ENCODE assay signal across 8 mouse cellular contexts in the genomic region with DNA sequence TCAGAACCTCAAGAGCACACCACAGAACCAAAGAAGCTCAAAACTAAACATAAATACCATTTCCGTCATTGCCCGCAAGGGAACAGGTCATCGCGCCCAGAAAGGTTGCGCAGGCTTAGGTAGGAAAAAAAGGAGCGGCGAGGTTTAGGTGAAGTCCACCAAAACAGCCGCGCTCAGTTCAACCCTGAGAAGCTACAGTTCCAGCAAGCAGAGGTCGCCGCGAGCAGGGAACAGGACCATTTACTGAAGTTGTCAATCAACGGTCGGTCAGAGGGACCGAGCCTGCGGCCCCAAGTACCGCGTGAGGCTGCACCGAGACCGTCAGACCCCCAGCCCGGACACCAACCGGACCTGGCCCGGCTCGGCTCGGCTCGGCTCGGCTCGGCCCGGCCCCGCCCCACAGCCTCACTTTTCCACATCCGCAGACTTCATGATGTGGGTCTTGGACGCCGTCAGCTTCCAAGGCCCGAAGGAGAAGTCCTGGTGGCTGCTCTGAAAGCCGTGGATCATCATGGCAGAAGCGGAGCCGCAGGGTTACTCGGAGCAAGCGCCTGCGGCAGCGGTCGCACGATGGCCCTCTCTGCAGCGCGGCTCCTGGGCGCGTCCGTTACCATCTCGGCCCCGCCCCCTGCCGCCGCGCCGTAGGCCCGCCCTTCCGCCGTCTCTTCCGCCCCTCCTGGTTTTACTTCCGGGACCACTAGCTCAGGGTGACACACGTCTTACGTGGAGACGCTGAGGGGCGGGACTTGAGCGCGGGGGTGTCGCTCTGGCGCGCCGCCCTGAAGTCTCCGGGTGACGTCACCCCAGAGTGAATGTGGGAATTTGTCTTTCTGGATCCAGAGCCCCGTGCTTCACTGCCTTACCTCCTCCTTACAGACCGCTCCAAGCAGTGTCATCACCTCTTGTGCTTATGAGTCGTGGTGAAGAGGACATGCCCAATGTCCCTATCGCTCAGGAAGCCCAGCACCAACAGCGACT. TPM values are rescaled to one million over a fixed set of nuclear protein-coding genes. Genes with fewer than 3 reads are reported as not detected.
DNase-seq lines count a peak whose midpoint lies in the region; ATAC-seq and TF ChIP-seq lines count a peak whose summit lies in the region.

Tiprl (minus strand) TSS at position 676 of the 978 bp plus-strand sequence.

- peaks cover 0 to 2% of the 10 kb centered on the region in 2 experiments for H3K36me3 ChIP-seq in CH12.LX (replicated peaks in 1 of 2; ENCODE audit: control insufficient read depth in 1 of 2, insufficient read depth in 1 of 2, low read length in 1 of 2)
- H3K36me3 ChIP-seq in forebrain, embryonic 11.5 days (ENCODE audit: control insufficient read depth, insufficient read depth, low read length), result no peaks in the 10 kb centered on the region
- no peaks in the 10 kb centered on the region for H3K36me3 ChIP-seq in heart, embryonic 16.5 days (ENCODE audit: control insufficient read depth, insufficient read depth)
- no peaks in the 10 kb centered on the region for H3K36me3 ChIP-seq in liver, embryonic 15.5 days (replicated peaks)
- H3K36me3 ChIP-seq in neural tube, embryonic 12.5 days, result no peaks in the 10 kb centered on the region

- peak within 1 kb of the TSS; percentile 42 for H3K27ac ChIP-seq in CH12.LX (ENCODE audit: insufficient read depth, low read depth)
- H3K27ac ChIP-seq in forebrain, embryonic 11.5 days (ENCODE audit: low read depth, low read length), result peak within 1 kb of the TSS; percentile 81
- peak within 1 kb of the TSS; percentile 99 for H3K27ac ChIP-seq in heart, embryonic 16.5 days (ENCODE audit: low read length)
- H3K27ac ChIP-seq in liver, embryonic 15.5 days (replicated peaks), result peak within 1 kb of the TSS; percentile 88
- peak within 1 kb of the TSS; percentile 84 for H3K27ac ChIP-seq in neural tube, embryonic 12.5 days

- peak; percentile 97 for DNase-seq in CH12.LX (ENCODE audit: extremely low read depth)
- peak; percentile 95 for DNase-seq in c-Kit-positive CD71-positive TER-119-negative erythroid progenitor cells, embryonic 14.5 days (ENCODE audit: low read depth)
- DNase-seq in forebrain, embryonic 11.5 days (ENCODE audit: low spot score), result peak; percentile 96
- DNase-seq in kidney, postnatal 36 days, result peak; percentile 97
- DNase-seq in telencephalon, adult 2 months (ENCODE audit: low read depth, low spot score), result peak; percentile 95

- H3K9ac ChIP-seq in CH12.LX (ENCODE audit: insufficient read depth, low read depth), result peak within 1 kb of the TSS; percentile 82
- H3K9ac ChIP-seq in forebrain, embryonic 11.5 days (ENCODE audit: low read length), result peak within 1 kb of the TSS; percentile 89
- peak within 1 kb of the TSS; percentile 97 for H3K9ac ChIP-seq in heart, embryonic 16.5 days (ENCODE audit: low read length)
- H3K9ac ChIP-seq in liver, embryonic 15.5 days, result peak within 1 kb of the TSS; percentile 90
- H3K9ac ChIP-seq in neural tube, embryonic 12.5 days, result peak within 1 kb of the TSS; percentile 76

- in situ Hi-C loops in CH12.LX (cut with MboI; ENCODE audit: low pct_ligation_motif_present, low pct_unique_long_range_greater_than_20kb, low sequenced_read_pairs), result no loop called here

- ATAC-seq in forebrain, embryonic 11.5 days (replicated peaks; ENCODE audit: low FRiP score), result peak; percentile 99
- ATAC-seq in heart, embryonic 16.5 days (replicated peaks; ENCODE audit: extremely low read depth, insufficient read depth, low FRiP score), result peak; percentile 99
- peak; percentile 99 for ATAC-seq in liver, embryonic 15.5 days (ENCODE audit: insufficient read depth)
- peak; percentile 100 for ATAC-seq in neural tube, embryonic 12.5 days (ENCODE audit: low FRiP score, low read depth)

- peaks cover 6 to 24% of the 10 kb centered on the region in 2 experiments; a peak in 3 of 4 replicates for H3K4me1 ChIP-seq in CH12.LX (ENCODE audit: control insufficient read depth in 1 of 2, insufficient read depth in 2 of 2)
- 0 out of 2 replicates have a peak, but pooled peaks cover 7% of the 10 kb centered on the region for H3K4me1 ChIP-seq in forebrain, embryonic 11.5 days (replicated peaks; ENCODE audit: control insufficient read depth, insufficient read depth, low read length)
- peaks cover 22% of the 10 kb centered on the region for H3K4me1 ChIP-seq in heart, embryonic 16.5 days (ENCODE audit: control insufficient read depth, insufficient read depth, low read length)
- peaks cover 28% of the 10 kb centered on the region for H3K4me1 ChIP-seq in liver, embryonic 15.5 days (replicated peaks)
- H3K4me1 ChIP-seq in neural tube, embryonic 12.5 days, result peaks cover 9% of the 10 kb centered on the region

- H3K79me2 ChIP-seq in CH12.LX (replicated peaks; ENCODE audit: control insufficient read depth, extremely low read depth, insufficient read depth, poor library complexity, severe bottlenecking), result peaks cover 27% of the 10 kb centered on the region

- H3K4me3 ChIP-seq in CH12.LX (replicated peaks in 1 of 3; ENCODE audit: low read depth in 2 of 3, low read length in 2 of 3, poor library complexity in 1 of 3), result peak within 1 kb of the TSS; percentile 87 to 89 (median 89)
- H3K4me3 ChIP-seq in forebrain, embryonic 11.5 days (ENCODE audit: low read depth, low read length), result peak within 1 kb of the TSS; percentile 84
- peak within 1 kb of the TSS; percentile 98 for H3K4me3 ChIP-seq in heart, embryonic 16.5 days (ENCODE audit: low read length)
- H3K4me3 ChIP-seq in liver, embryonic 15.5 days (replicated peaks), result peak within 1 kb of the TSS; percentile 83
- peak within 1 kb of the TSS; percentile 84 for H3K4me3 ChIP-seq in neural tube, embryonic 12.5 days

- H3K9me3 ChIP-seq in CH12.LX (replicated peaks; ENCODE audit: low read length), result no peaks in the 10 kb centered on the region
- no peaks in the 10 kb centered on the region for H3K9me3 ChIP-seq in forebrain, embryonic 11.5 days (ENCODE audit: control insufficient read depth, low read length)
- no peaks in the 10 kb centered on the region for H3K9me3 ChIP-seq in heart, embryonic 16.5 days (replicated peaks; ENCODE audit: control insufficient read depth, low read length)
- H3K9me3 ChIP-seq in liver, embryonic 15.5 days (replicated peaks), result no peaks in the 10 kb centered on the region
- H3K9me3 ChIP-seq in neural tube, embryonic 12.5 days, result no peaks in the 10 kb centered on the region

- WGBS in forebrain, embryonic 11.5 days, result under 1% methylated on average over 70 of the region's 76 CpGs
- under 1% methylated on average over 76 of the region's 76 CpGs for WGBS in heart, embryonic 16.5 days
- under 1% methylated on average over 76 of the region's 76 CpGs for WGBS in liver, embryonic 15.5 days (ENCODE audit: insufficient replicate concordance)
- WGBS in neural tube, embryonic 12.5 days, result under 1% methylated on average over 76 of the region's 76 CpGs

- no peak for TF ChIP-seq RAD21 in CH12.LX (IDR thresholded peaks at IDR 0.05; ENCODE audit: low read depth, low read length)

- TF ChIP-seq POLR2A in CH12.LX (IDR thresholded peaks at IDR 0.05; ENCODE audit: low read depth, low read length), result peak; percentile 93

- H3K4me2 ChIP-seq in CH12.LX (ENCODE audit: insufficient read depth, low read depth, poor library complexity, severe bottlenecking), result peak within 1 kb of the TSS; percentile 87
- peak within 1 kb of the TSS; percentile 73 for H3K4me2 ChIP-seq in forebrain, embryonic 11.5 days (ENCODE audit: low read depth, low read length, severe bottlenecking)
- peak within 1 kb of the TSS; percentile 82 for H3K4me2 ChIP-seq in heart, embryonic 16.5 days (ENCODE audit: low read depth, low read length)
- H3K4me2 ChIP-seq in liver, embryonic 15.5 days, result peak within 1 kb of the TSS; percentile 91
- H3K4me2 ChIP-seq in neural tube, embryonic 12.5 days (replicated peaks), result peak within 1 kb of the TSS; percentile 78

- H3K27me3 ChIP-seq in CH12.LX (replicated peaks), result no peaks in the 10 kb centered on the region
- H3K27me3 ChIP-seq in forebrain, embryonic 11.5 days (ENCODE audit: control insufficient read depth, insufficient read depth, low read length), result no peaks in the 10 kb centered on the region
- H3K27me3 ChIP-seq in heart, embryonic 16.5 days (ENCODE audit: control insufficient read depth, insufficient read depth, low read length), result no peaks in the 10 kb centered on the region
- no peaks in the 10 kb centered on the region for H3K27me3 ChIP-seq in liver, embryonic 15.5 days
- H3K27me3 ChIP-seq in neural tube, embryonic 12.5 days (replicated peaks), result no peaks in the 10 kb centered on the region

- dilution Hi-C loops in CH12.LX (cut with MboI; ENCODE audit: extremely low pct_ligation_motif_present, extremely low pct_unique_long_range_greater_than_20kb, low sequenced_read_pairs), result no loop called here

- no peak; a peak in 1 of 4 replicates for TF ChIP-seq CTCF in CH12.LX (conservative IDR thresholded peaks at IDR 0.05 in 1 of 2, IDR thresholded peaks at IDR 0.05 in 1 of 2; ENCODE audit: low read depth in 2 of 2, low read length in 2 of 2)

- TF ChIP-seq EP300 in CH12.LX (IDR thresholded peaks at IDR 0.05; ENCODE audit: low read length), result peak; percentile 42; the same call in 1 of the 2 replicates

TF ChIP-seq in CH12.LX, 34 proteins besides CTCF, POLR2A, EP300 and RAD21 (continues in another document):
- 0 out of 2 replicates have a peak, but pooled peaks have one; percentile 19 for TF ChIP-seq IRF4 (IDR thresholded peaks at IDR 0.05; ENCODE audit: low read depth, low read length)
- TF ChIP-seq UBTF (IDR thresholded peaks at IDR 0.05; ENCODE audit: low read depth, low read length), result peak; percentile 74; the same call in 1 of the 2 replicates
- TF ChIP-seq MAZ (IDR thresholded peaks at IDR 0.05; ENCODE audit: low read depth, low read length), result peak; percentile 78
- no peak for TF ChIP-seq ZNF384 (IDR thresholded peaks at IDR 0.05; ENCODE audit: low read depth, low read length)
- TF ChIP-seq E2F4 (IDR thresholded peaks at IDR 0.05; ENCODE audit: insufficient replicate concordance, low read depth, low read length), result no peak
- no peak for TF ChIP-seq PAX5 (IDR thresholded peaks at IDR 0.05; ENCODE audit: low read length)
- peak; percentile 90 for TF ChIP-seq CHD2 (IDR thresholded peaks at IDR 0.05; ENCODE audit: low read length)
- TF ChIP-seq POLR2AphosphoS2 (IDR thresholded peaks at IDR 0.05; ENCODE audit: low read depth, low read length), result no peak; the same call in 1 of the 2 replicates
- peak; percentile 91 for TF ChIP-seq HCFC1 (IDR thresholded peaks at IDR 0.05; ENCODE audit: low read depth, low read length)
- TF ChIP-seq RCOR1 (conservative IDR thresholded peaks at IDR 0.05; ENCODE audit: low read depth, low read length), result 0 out of 2 replicates have a peak, but pooled peaks have one; percentile 36

RNA-seq across cellular contexts. Expression of gene Tiprl, which starts in this region (rescaled TPM):
- total RNA-seq in CH12.LX (2012; rRNA removed) (34.0 and 36.1 TPM in 2 replicates), CH12.LX (2014; rRNA removed) (82.2 and 83.2 TPM in 2 replicates)
- 45.7 and 55.1 TPM in 2 replicates for polyA plus RNA-seq in CH12.LX (2012; ENCODE audit: insufficient read length, low read depth)
- polyA plus RNA-seq in forebrain, embryonic 11.5 days (2014; fragmentation: Nextera tagmentation; extraction: Ambion mirVana), result 104 and 109 TPM in 2 replicates
- 93.4 and 94.0 TPM in 2 replicates for polyA plus RNA-seq in heart, embryonic 16.5 days (2015; fragmentation: Nextera tagmentation; extraction: Ambion mirVana)
- 36.5 and 38.1 TPM in 2 replicates for polyA plus RNA-seq in liver, embryonic 15.5 days (2015; fragmentation: Nextera tagmentation; extraction: Ambion mirVana)
- 108 TPM in 2 replicates for polyA plus RNA-seq in neural tube, embryonic 12.5 days (2016; fragmentation: Nextera tagmentation; extraction: Ambion mirVana)

Comparison
In these comparisons a context has a peak if more than half of its experiments do, and no peak if none do; other contexts are left out.
1. Peak in every context shown above with its lines: DNase-seq, ATAC-seq, H3K4me3 ChIP-seq and H3K27ac ChIP-seq.
2. H3K27ac ChIP-seq: peak in every context shown above with its lines; median percentile 99 in heart, embryonic 16.5 days; 88 in liver, embryonic 15.5 days; 84 in neural tube, embryonic 12.5 days; 81 in forebrain, embryonic 11.5 days; 42 in CH12.LX.